Mouse (Mus musculus): Measurements from ENCODE around the gene Aplp1.

DNA sequence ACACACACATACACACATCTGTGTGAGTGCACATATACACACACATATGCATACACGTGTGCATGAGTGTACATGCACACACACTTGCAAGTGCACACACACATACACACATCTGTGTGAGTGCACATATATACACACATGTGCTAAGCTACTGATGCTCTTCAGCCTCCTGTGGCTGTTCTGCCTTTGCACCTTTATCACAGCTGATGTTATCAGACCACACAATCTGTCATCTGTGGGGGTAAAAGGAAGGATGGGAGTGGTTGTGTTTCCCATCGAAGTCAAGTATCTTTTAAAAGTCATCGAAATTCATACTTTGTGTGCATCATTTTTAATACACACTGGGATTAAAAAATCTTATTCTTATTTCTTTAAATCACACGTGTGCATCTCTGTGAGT lies 43.0 kb downstream of the Aplp1 start:
- no peak for TF ChIP-seq POLR2A (IDR thresholded peaks at IDR 0.05; ENCODE audit: borderline replicate concordance, extremely low read depth, low read depth, low read length)
- TF ChIP-seq CTCF (IDR thresholded peaks at IDR 0.05; ENCODE audit: insufficient read depth, low read length): no peak

All from lung, adult 2 months (tissue).